Mouse (Mus musculus) megakaryocyte-erythroid progenitor cell, adult 5 weeks (primary cell): ENCODE measurements around the gene E130308A19Rik. TPM values are rescaled to one million over a fixed set of nuclear protein-coding genes. Genes with fewer than 3 reads are reported as not detected.

Source experiments
- polyA plus RNA-seq: library from polyadenylated mRNA; stranded (reverse); fragments of >175 nt; gene quantifications from 2 replicates; pipeline ENCODE4 v1.2.3, GENCODE M21; 2012

Gene E130308A19Rik
- 3.4 and 4.5 TPM in 2 replicates for polyA plus RNA-seq

GRCm38 (mm10) chr4:59625998-59626910, at the start of gene E130308A19Rik:
Gene E130308A19Rik (plus strand): TSS chr4:59626211.

DNA sequence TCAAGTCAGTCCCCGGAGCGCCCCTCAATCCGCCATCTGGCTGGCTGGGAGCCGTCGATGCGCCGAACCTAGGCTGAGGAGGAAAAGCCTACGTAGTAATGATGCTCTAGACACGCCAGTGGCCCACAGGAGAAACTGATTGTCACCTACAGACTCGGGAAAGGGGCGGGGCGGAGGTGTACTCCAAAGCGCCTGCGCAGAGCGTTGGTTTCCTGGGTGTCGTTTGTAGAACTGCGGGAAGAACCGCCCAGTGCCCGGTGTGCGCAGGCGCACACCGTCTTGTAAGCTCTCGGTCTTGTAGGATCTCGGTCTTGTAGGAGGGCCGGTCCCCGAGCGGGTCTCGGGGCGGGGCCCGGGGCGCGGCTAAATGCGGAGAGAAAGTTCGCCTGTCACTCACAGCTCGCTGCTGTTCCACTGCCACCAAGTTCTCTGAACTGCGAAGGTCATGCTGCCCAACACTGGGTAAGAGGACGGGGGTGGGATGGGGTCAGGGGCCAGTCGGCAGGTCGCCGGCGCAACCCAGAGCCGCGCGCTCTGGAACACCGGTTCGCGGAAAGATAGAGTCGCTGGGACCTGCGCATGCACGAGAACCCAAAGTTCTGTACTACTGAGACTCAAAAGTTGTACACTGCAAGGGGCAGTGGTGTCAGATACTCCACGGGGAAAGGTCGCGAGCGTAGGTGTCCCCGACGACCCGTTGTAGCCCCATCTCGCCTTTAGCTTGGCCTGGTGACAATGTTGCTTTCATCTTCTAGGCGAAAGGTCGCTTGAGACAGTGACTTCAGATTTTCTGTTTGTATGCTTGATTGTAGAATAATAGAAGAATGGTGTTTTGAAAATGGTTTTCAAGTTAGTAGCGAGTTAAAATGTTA, 44.5 kb upstream of the E130308A19Rik start, which contains the start of gene Hsdl2:
TSS of gene Hsdl2 (plus strand) at position 250 of the 872 bp plus-strand sequence.

DNA sequence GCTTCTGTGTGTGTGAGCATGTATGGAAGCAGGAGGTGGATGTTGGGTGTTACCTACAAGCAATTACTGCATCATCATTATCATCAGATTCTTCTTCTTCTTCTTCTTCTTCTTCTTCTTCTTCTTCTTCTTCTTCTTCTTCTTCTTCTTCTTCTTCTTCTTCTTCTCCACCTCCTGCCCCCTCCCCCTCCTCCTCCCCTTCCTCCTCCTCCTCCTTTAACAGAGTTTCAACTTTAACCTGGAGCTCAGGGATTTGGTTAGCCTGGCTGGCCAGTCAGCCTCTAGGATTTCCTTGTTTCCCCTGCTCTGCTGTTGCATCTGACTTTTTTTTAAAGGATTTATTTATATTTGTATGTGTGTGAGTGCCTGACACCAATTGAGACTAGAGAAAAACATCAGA, 175.5 kb downstream of the E130308A19Rik start, which contains the start of gene Inip:
TSS of gene Inip (minus strand) at position 101 of the 400 bp plus-strand sequence.

GRCm38 (mm10) chr4:59805181-59805967, 179.4 kb downstream of the E130308A19Rik start, which contains the start of gene Snx30:
Gene Snx30 (plus strand): TSS chr4:59805840.

Other genes with a start within 250 kb of the E130308A19Rik start
- 7.3 and 8.8 TPM in 2 replicates for gene Susd1, start 187.6 kb upstream of the E130308A19Rik start, polyA plus RNA-seq
- 72.4 and 78.8 TPM in 2 replicates for gene Ptbp3, start 76.8 kb upstream of the E130308A19Rik start, polyA plus RNA-seq
- 5.0 and 5.4 TPM in 2 replicates for gene Hsdl2, start 44.6 kb upstream of the E130308A19Rik start, polyA plus RNA-seq
- 31.0 and 31.7 TPM in 2 replicates for gene Inip, start 175.4 kb downstream of the E130308A19Rik start, polyA plus RNA-seq
- 9.2 and 10.0 TPM in 2 replicates for gene Snx30, start 179.6 kb downstream of the E130308A19Rik start, polyA plus RNA-seq